Mouse (Mus musculus) cortical plate, adult 2 months (tissue): ENCODE data around the gene Chrnb1.

Experiments used
- CTCF ChIP-seq: fragments of 200-500 bp; IDR thresholded peaks from 2 replicates; pipeline ENCODE4 v1.5.1; 2011; ENCODE audit warnings: mild to moderate bottlenecking, control low read depth, low read length; ENCODE audit not compliant: insufficient read depth; ENCODE audit errors: extremely low read depth
- POLR2A ChIP-seq: fragments of 200-500 bp; IDR thresholded peaks from 2 replicates; pipeline ENCODE4 v1.6.1; 2011; ENCODE audit warnings: mild to moderate bottlenecking, low read length, control low read depth; ENCODE audit not compliant: insufficient read depth; ENCODE audit errors: extremely low read depth

DNA sequence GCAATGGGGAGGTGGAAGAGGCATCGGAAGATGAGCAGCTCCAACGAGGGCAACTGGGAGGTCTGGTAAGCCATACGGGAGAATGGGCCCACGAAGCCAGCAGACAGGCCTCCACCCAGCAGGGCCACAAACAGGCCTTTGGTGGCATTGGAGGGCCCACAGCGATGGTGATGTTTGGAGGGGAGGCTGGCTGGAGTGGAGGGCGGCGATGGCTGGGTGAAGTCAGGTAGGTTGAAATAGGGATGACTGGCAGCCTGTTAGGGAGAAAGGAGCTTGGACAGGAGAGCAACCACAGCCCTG is 34.9 kb downstream of the Chrnb1 start:
- TF ChIP-seq POLR2A (no peak), CTCF (no peak)
